Mouse (Mus musculus) erythroblast, embryonic 14.5 days (primary cell): ENCODE measurements around the gene Dgkz. TPM values are rescaled to one million over a fixed set of nuclear protein-coding genes. Genes with fewer than 3 reads are reported as not detected.

Source experiments
- H3K27me3 ChIP-seq: 2 replicates; pipeline ENCODE4 v1.6.1; 2012; ENCODE audit warnings: inconsistent platforms; ENCODE audit not compliant: control insufficient read depth
- H3K36me3 ChIP-seq: 2 replicates; pipeline ENCODE4 v1.6.1; 2012; ENCODE audit warnings: mild to moderate bottlenecking, inconsistent platforms; ENCODE audit not compliant: control insufficient read depth
- H3K4me1 ChIP-seq: 2 replicates; pipeline ENCODE4 v1.6.1; 2012; ENCODE audit warnings: inconsistent platforms; ENCODE audit not compliant: control insufficient read depth
- H3K4me3 ChIP-seq: replicated peaks from 2 replicates; pipeline ENCODE3; 2012; ENCODE audit warnings: moderate library complexity, mild to moderate bottlenecking, inconsistent platforms
- H3K9me3 ChIP-seq: 2 replicates; pipeline ENCODE4 v1.6.1; 2012; ENCODE audit warnings: low read length, inconsistent platforms, mixed read lengths; ENCODE audit not compliant: control insufficient read depth
- GATA1 ChIP-seq: IDR thresholded peaks from 2 replicates; pipeline ENCODE4 v1.6.1; 2012; ENCODE audit warnings: low read length, inconsistent platforms, mixed read lengths
- TAL1 ChIP-seq: IDR thresholded peaks from 3 replicates; pipeline ENCODE4 v1.6.1; 2012; ENCODE audit warnings: low read length, inconsistent platforms, mixed read lengths
- polyA plus RNA-seq: library from polyadenylated mRNA; stranded (reverse); fragments of >175 nt; gene quantifications from 2 replicates; pipeline ENCODE4 v1.2.3, GENCODE M21; 2012

The Dgkz gene
- 6.0 and 8.4 TPM in 2 replicates for polyA plus RNA-seq

GRCm38 (mm10) chr2:91975581-91976541, at the start of gene Dgkz:
Dgkz (minus strand) TSS chr2:91975864.
- Histone ChIP-seq H3K9me3 (peaks cover 7% of the 10 kb centered on the region; the same call in 1 of the 2 replicates), H3K4me1 (peaks cover 3% of the 10 kb centered on the region), H3K27me3 (peaks cover 92% of the 10 kb centered on the region)

GRCm38 (mm10) chr2:92025202-92025601, 49.5 kb upstream of the Dgkz start:
- Histone ChIP-seq H3K4me1 (peaks cover 5% of the 10 kb centered on the region), H3K4me3 (no peak overlapping the region), H3K36me3 (no peaks in the 10 kb centered on the region), H3K9me3 (no peaks in the 10 kb centered on the region), H3K27me3 (peaks cover 34% of the 10 kb centered on the region)
- TF ChIP-seq TAL1 (no peak), GATA1 (no peak)

More at GRCm38 (mm10) chr2:91975581-91976541, at the start of gene Dgkz:
- TF ChIP-seq GATA1, result no peak
- TF ChIP-seq TAL1, result no peak
- no peaks in the 10 kb centered on the region for H3K36me3 ChIP-seq
- H3K4me3 ChIP-seq, result no peak within 1 kb of the TSS

GRCm38 (mm10) chr2:92024274-92024672, 48.6 kb upstream of the Dgkz start, which contains the start of gene Creb3l1:
Creb3l1 (minus strand) TSS chr2:92024502.
- Histone ChIP-seq H3K9me3 (no peaks in the 10 kb centered on the region), H3K27me3 (peaks cover 34% of the 10 kb centered on the region), H3K4me1 (peaks cover 5% of the 10 kb centered on the region), H3K4me3 (peak within 1 kb of the TSS; percentile 36), H3K36me3 (no peaks in the 10 kb centered on the region)
- TF ChIP-seq GATA1 (no peak), TAL1 (no peak)

GRCm38 (mm10) chr2:92023362-92024273, 48.0 kb upstream of the Dgkz start:
- peak overlapping the region; percentile 36 for H3K4me3 ChIP-seq
- H3K36me3 ChIP-seq, result no peaks in the 10 kb centered on the region
- H3K4me1 ChIP-seq, result peaks cover 5% of the 10 kb centered on the region
- no peaks in the 10 kb centered on the region for H3K9me3 ChIP-seq
- TF ChIP-seq GATA1, result no peak
- TF ChIP-seq TAL1, result no peak
- H3K27me3 ChIP-seq, result peaks cover 34% of the 10 kb centered on the region

- TF ChIP-seq TAL1 (no peak), GATA1 (no peak)
- Histone ChIP-seq H3K27me3 (peaks cover 33% of the 10 kb centered on the region), H3K36me3 (no peaks in the 10 kb centered on the region), H3K4me1 (peaks cover 5% of the 10 kb centered on the region), H3K4me3 (no peak overlapping the region), H3K9me3 (no peaks in the 10 kb centered on the region)
These were observed 45.1 kb upstream of the Dgkz start for GRCm38 (mm10) chr2:92020676-92021265.

- no peak for TF ChIP-seq TAL1
- no peak for TF ChIP-seq GATA1
- no peaks in the 10 kb centered on the region for H3K4me1 ChIP-seq
- no peaks in the 10 kb centered on the region for H3K36me3 ChIP-seq
- H3K9me3 ChIP-seq, result no peaks in the 10 kb centered on the region
- no peak overlapping the region for H3K4me3 ChIP-seq
- peaks cover 4% of the 10 kb centered on the region for H3K27me3 ChIP-seq
These were observed 41.8 kb upstream of the Dgkz start for GRCm38 (mm10) chr2:92017440-92017839.

GRCm38 (mm10) chr2:92016981-92017380, 41.3 kb upstream of the Dgkz start:
- Histone ChIP-seq H3K27me3 (no peaks in the 10 kb centered on the region; the same call in 1 of the 2 replicates), H3K4me1 (no peaks in the 10 kb centered on the region), H3K4me3 (no peak overlapping the region), H3K9me3 (no peaks in the 10 kb centered on the region), H3K36me3 (no peaks in the 10 kb centered on the region)
- TF ChIP-seq GATA1 (no peak), TAL1 (no peak)

GRCm38 (mm10) chr2:92014891-92015290, 39.2 kb upstream of the Dgkz start:
- TF ChIP-seq TAL1, result no peak
- H3K27me3 ChIP-seq, result no peaks in the 10 kb centered on the region; the same call in 1 of the 2 replicates
- no peaks in the 10 kb centered on the region for H3K9me3 ChIP-seq
- no peak overlapping the region for H3K4me3 ChIP-seq
- no peaks in the 10 kb centered on the region for H3K4me1 ChIP-seq
- no peaks in the 10 kb centered on the region for H3K36me3 ChIP-seq
